Mouse (Mus musculus) naive thymus-derived CD4-positive, alpha-beta T cell, adult 5 months (primary cell): ENCODE measurements around the gene Zfp235. TPM values are rescaled to one million over a fixed set of nuclear protein-coding genes. Genes with fewer than 3 reads are reported as not detected.

Experiments
- polyA plus RNA-seq: library from polyadenylated mRNA; unstranded; fragments of 100-300 nt; shearing (Covaris generic); gene quantifications from one replicate; pipeline ENCODE4 v1.2.1, GENCODE M21; 2017

Zfp235 gene
- polyA plus RNA-seq, result 7.0 TPM

DNA sequence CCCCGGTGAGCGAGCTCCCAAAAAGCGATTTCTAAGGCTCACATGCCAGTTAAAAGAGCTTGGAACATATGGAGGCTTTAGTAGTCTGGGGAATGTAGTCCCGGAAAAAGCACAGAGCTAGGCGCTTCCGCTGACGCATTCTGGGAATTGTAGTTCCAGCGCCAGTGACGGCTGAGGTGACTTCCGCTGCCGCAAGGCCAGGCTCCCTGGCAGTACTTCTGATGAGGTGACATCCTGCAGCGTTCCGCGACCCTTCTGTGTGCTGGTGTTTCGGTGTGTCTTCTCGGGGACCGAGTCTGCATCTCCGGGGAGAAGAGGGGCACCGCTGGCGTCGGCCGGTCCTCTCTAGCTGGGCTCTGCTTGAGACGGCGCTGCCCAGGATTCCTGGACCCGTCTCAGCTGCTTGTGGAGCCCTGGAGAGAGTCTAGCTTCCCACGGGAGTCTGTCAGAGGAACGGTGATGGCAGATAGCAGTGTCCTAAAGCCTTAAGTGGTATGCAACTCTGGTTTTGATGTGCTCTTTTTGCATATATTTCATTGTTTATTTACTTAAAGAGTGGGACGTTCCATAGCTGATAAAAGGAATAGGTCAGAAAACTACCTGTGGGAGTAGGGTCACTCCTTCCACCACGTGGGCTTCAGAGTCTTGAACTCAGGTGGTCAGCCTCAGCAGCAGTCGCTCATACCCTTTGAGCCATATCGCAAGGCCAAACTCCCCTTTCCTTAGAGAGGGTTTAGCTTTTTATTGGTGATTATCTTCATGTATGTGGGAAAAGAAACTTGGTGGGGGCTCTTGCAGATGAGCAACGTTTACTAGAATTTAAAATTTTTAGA lies at the start of gene Zfp235:
Gene Zfp235 (plus strand): TSS at position 174 of the 833 bp plus-strand sequence.

DNA sequence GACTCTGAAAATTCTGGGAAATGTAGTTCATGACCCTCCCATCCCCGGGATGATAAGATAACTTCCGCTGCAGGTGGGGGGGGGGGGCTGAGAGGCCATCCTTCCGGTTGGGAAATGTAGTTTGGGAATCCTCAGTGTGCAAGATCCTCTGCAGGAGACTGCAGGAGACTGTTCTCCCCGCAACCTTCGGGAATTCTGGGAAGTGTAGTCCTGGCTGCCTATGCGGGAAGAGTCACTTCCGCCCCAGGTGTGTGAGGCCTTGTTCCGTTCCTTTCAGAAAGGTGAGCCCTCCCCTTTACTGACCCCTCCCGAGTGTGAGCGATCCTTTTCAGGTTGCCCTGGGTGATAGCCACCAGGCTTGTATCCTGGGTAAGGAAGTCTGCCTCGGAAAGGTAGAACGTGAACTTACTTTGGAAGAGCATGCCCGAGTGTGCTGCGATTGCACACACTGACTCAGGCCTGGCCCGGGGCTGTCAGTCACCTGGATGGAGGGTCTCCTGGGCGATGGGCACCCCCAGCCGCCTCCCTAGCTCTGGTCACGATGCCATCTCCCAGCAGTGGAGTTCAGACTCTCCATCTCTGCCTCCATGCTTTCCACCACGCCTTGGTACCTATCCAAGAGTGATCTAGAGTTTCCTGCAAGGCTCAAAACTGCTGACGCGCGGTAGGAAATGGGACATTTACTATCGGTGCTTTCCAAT lies 21.7 kb upstream of the Zfp235 start, which contains the start of gene Zfp112:
Gene Zfp112 (plus strand): TSS at position 159 of the 701 bp plus-strand sequence.

DNA sequence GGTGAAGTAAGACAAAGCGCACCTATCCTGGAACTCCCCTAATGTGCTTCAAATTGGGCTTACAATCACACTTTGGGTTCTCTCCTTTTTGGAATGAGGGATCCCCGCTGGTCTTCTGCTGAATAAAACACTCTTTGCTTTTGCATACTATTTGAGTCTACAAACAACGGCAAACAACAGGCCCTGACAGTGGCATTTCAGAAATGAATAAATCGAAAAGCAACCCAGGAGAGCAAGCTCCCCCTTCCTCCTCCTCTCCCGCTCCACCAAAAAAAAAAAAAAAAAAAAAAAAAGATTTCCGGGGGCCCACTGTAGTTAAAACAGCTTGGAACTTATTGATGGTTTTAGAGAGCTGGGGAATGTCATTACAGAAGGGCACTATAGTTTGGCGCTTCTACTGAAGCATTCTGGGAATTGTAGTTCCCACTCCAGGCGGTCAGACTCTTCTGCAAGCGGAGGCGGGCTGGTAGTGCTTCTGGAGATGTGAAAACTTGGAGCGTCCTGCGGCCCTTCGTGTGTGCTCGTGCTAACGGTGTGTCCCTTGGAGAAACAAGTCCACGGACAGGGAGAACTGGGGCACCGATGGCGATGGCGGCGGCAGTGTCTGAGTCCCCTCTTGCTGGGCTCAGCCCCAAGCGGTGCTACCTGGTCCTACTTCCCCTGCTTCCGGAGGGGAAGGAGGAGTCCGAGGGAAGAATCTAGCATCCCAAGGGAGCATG lies 40.8 kb downstream of the Zfp235 start, which contains the start of gene Zfp114:
Gene Zfp114 (plus strand): TSS at position 443 of the 719 bp plus-strand sequence.

Other genes starting within 250 kb of the Zfp235 start
- gene Vmn1r178, start 242.2 kb upstream of the Zfp235 start, polyA plus RNA-seq, result 0.17 TPM
- 0.11 TPM for gene Vmn1r179, start 207.2 kb upstream of the Zfp235 start, polyA plus RNA-seq
- gene Vmn1r180, start 183.5 kb upstream of the Zfp235 start, polyA plus RNA-seq, result not detected
- gene Vmn1r181, start 159.6 kb upstream of the Zfp235 start, polyA plus RNA-seq, result not detected
- 0.20 TPM for gene V1rd19, start 132.5 kb upstream of the Zfp235 start, polyA plus RNA-seq
- gene Vmn1r183, start 80.9 kb upstream of the Zfp235 start, polyA plus RNA-seq, result 0.07 TPM
- 42.6 TPM for gene Zfp180, start 52.2 kb upstream of the Zfp235 start, polyA plus RNA-seq
- gene Zfp112, start 21.9 kb upstream of the Zfp235 start, polyA plus RNA-seq, result 1.3 TPM
- gene Zfp114, start 40.9 kb downstream of the Zfp235 start, polyA plus RNA-seq, result 0.21 TPM
- gene Zfp111, start 77.3 kb downstream of the Zfp235 start, polyA plus RNA-seq, result not detected
- 2.0 TPM for gene Zfp109, start 103.4 kb downstream of the Zfp235 start, polyA plus RNA-seq
- 0.21 TPM for gene Zfp108, start 120.6 kb downstream of the Zfp235 start, polyA plus RNA-seq
- gene Zfp93, start 136.3 kb downstream of the Zfp235 start, polyA plus RNA-seq, result 1.3 TPM
- 10.0 TPM for gene Zfp61, start 167.1 kb downstream of the Zfp235 start, polyA plus RNA-seq
- gene Zfp94, start 182.5 kb downstream of the Zfp235 start, polyA plus RNA-seq, result 2.5 TPM
- not detected for gene Tescl, start 199.8 kb downstream of the Zfp235 start, polyA plus RNA-seq
- gene Lypd5, start 215.0 kb downstream of the Zfp235 start, polyA plus RNA-seq, result not detected
- 190 TPM for gene Kcnn4, start 236.1 kb downstream of the Zfp235 start, polyA plus RNA-seq